Mouse (Mus musculus) stomach, embryonic 15.5 days (tissue): ENCODE results near the gene Synj2bp. TPM values are rescaled to one million over a fixed set of nuclear protein-coding genes. Genes with fewer than 3 reads are reported as not detected.
"Not testable (repeated sequence)": the region's sequence is repeated elsewhere in the genome, so short reads cannot be mapped to it uniquely, and the experiment has no call there.

Experiments
- ATAC-seq: fragments of 200-750 bp; cut with Nextera tagmentation; 2 replicates; pipeline ENCODE4 v1.8.0; 2017; ENCODE audit warnings: low read depth, moderate number of reproducible peaks, moderate TSS enrichment; ENCODE audit not compliant: insufficient read depth, low FRiP score
- H3K27ac ChIP-seq: fragments of 300-500 bp; sonication (generic); 2 replicates; pipeline ENCODE4 v1.5.1; 2015; ENCODE audit warnings: mild to moderate bottlenecking, inconsistent platforms
- H3K27me3 ChIP-seq: fragments of 300-500 bp; sonication (generic); replicated peaks from 2 replicates; pipeline ENCODE4 v1.6.1; 2015; ENCODE audit warnings: inconsistent platforms
- H3K36me3 ChIP-seq: fragments of 300-500 bp; sonication (generic); 2 replicates; pipeline ENCODE4 v1.6.1; 2015; ENCODE audit warnings: inconsistent platforms
- H3K4me1 ChIP-seq: fragments of 300-500 bp; sonication (generic); 2 replicates; pipeline ENCODE4 v1.6.1; 2015; ENCODE audit warnings: inconsistent platforms
- H3K4me2 ChIP-seq: fragments of 300-500 bp; sonication (generic); 2 replicates; pipeline ENCODE4 v1.6.1; 2015; ENCODE audit warnings: mild to moderate bottlenecking, inconsistent platforms
- H3K4me3 ChIP-seq: fragments of 300-500 bp; sonication (generic); replicated peaks from 2 replicates; pipeline ENCODE4 v1.5.1; 2015; ENCODE audit warnings: inconsistent platforms
- H3K9ac ChIP-seq: fragments of 300-500 bp; sonication (generic); 2 replicates; pipeline ENCODE4 v1.6.1; 2015; ENCODE audit warnings: inconsistent platforms
- H3K9me3 ChIP-seq: fragments of 300-500 bp; sonication (generic); 2 replicates; pipeline ENCODE4 v1.6.1; 2016; ENCODE audit warnings: inconsistent platforms
- WGBS: fragments of 180-500 bp; shearing (Covaris S2); methylation state at CpG from one replicate; pipeline ENCODE4 v1.1.7; 2015; 5-methylcytosine and 5-hydroxymethylcytosine counted together
- polyA plus RNA-seq: library from polyadenylated mRNA; unstranded; fragments of >200 nt; fragmentation: Nextera tagmentation; extraction: Ambion mirVana; gene quantifications from 2 replicates; pipeline ENCODE4 v1.2.1, GENCODE M21; 2015

Synj2bp gene
- polyA plus RNA-seq, 1 experiment from 2014 or later: 43.6 TPM

- H3K9ac ChIP-seq: no peak overlapping the region
- peak overlapping the region; percentile 61 for H3K4me2 ChIP-seq
- WGBS: 2% methylated on average over 7 of the region's 7 CpGs
- H3K27ac ChIP-seq: peak overlapping the region; percentile 98
- ATAC-seq: no peak
- no peaks in the 10 kb centered on the region for H3K4me1 ChIP-seq
- H3K36me3 ChIP-seq: no peaks in the 10 kb centered on the region
- H3K4me3 ChIP-seq: peak overlapping the region; percentile 83
- no peaks in the 10 kb centered on the region for H3K9me3 ChIP-seq
- no peaks in the 10 kb centered on the region for H3K27me3 ChIP-seq
These were observed 48.5 kb downstream of the Synj2bp start for GRCm38 (mm10) chr12:81484212-81484611.

GRCm38 (mm10) chr12:81483656-81484055 is 49.1 kb downstream of the Synj2bp start:
- 29% methylated on average over 17 of the region's 17 CpGs for WGBS
- H3K36me3 ChIP-seq: no peaks in the 10 kb centered on the region
- H3K27me3 ChIP-seq: no peaks in the 10 kb centered on the region
- H3K27ac ChIP-seq: no peak overlapping the region
- peak overlapping the region; percentile 61 for H3K4me2 ChIP-seq
- H3K9me3 ChIP-seq: no peaks in the 10 kb centered on the region
- H3K4me1 ChIP-seq: no peaks in the 10 kb centered on the region
- peak overlapping the region; percentile 83 for H3K4me3 ChIP-seq
- no peak overlapping the region for H3K9ac ChIP-seq
- no peak for ATAC-seq

GRCm38 (mm10) chr12:81459051-81459450 is 73.7 kb downstream of the Synj2bp start:
- WGBS: 95% methylated on average over 7 of the region's 7 CpGs
- not testable (repeated sequence) for H3K27ac ChIP-seq, H3K4me1 ChIP-seq, H3K9ac ChIP-seq, H3K4me3 ChIP-seq, H3K9me3 ChIP-seq, H3K4me2 ChIP-seq, H3K36me3 ChIP-seq, ATAC-seq, H3K27me3 ChIP-seq

Other genes starting within 250 kb of the Synj2bp start
- gene Slc8a3, start 199.7 kb downstream of the Synj2bp start, polyA plus RNA-seq: 0.43 and 0.63 TPM in 2 replicates
- gene Gm4787, start 153.4 kb downstream of the Synj2bp start, polyA plus RNA-seq: 0.09 and 0.27 TPM in 2 replicates
- 0.65 and 0.67 TPM in 2 replicates for gene Adam4, start 111.0 kb downstream of the Synj2bp start, polyA plus RNA-seq
- gene Cox16, start 47.8 kb downstream of the Synj2bp start, polyA plus RNA-seq: 150 and 155 TPM in 2 replicates
- gene Gm20498, start within 50 bp of the Synj2bp start, polyA plus RNA-seq: 25.9 and 26.3 TPM in 2 replicates
- 0.19 and 0.28 TPM in 2 replicates for gene Adam21, start 35.6 kb upstream of the Synj2bp start, polyA plus RNA-seq
- 66.4 and 67.1 TPM in 2 replicates for gene Med6, start 62.1 kb upstream of the Synj2bp start, polyA plus RNA-seq
- gene Ttc9, start 98.3 kb upstream of the Synj2bp start, polyA plus RNA-seq: 6.6 and 6.8 TPM in 2 replicates
- gene Map3k9, start 248.3 kb upstream of the Synj2bp start, polyA plus RNA-seq: 2.6 and 3.1 TPM in 2 replicates